Mouse (Mus musculus) monocyte, adult 5-6 weeks (primary cell): ENCODE results near the gene Bcl2a1a. TPM values are rescaled to one million over a fixed set of nuclear protein-coding genes. Genes with fewer than 3 reads are reported as not detected.
"Not testable (repeated sequence)": the region's sequence is repeated elsewhere in the genome, so short reads cannot be mapped to it uniquely, and the experiment has no call there.

Experiments
- ATAC-seq: fragments of 153-309, 156-312 bp; replicated peaks from 2 replicates; pipeline ENCODE4 v1.8.0; 2017; ENCODE audit warnings: mild to moderate bottlenecking; ENCODE audit not compliant: low TSS enrichment, insufficient number of reproducible peaks, severe bottlenecking, poor library complexity, low FRiP score
- total RNA-seq: library from RNA; stranded (forward); fragments of 200-1000, 200-491, 200-594 nt; gene quantifications from 3 replicates; pipeline ENCODE4 v1.2.3, GENCODE M21; 2017

The Bcl2a1a gene
- total RNA-seq, result 109 to 201 TPM (median 189 TPM) in 3 replicates

DNA sequence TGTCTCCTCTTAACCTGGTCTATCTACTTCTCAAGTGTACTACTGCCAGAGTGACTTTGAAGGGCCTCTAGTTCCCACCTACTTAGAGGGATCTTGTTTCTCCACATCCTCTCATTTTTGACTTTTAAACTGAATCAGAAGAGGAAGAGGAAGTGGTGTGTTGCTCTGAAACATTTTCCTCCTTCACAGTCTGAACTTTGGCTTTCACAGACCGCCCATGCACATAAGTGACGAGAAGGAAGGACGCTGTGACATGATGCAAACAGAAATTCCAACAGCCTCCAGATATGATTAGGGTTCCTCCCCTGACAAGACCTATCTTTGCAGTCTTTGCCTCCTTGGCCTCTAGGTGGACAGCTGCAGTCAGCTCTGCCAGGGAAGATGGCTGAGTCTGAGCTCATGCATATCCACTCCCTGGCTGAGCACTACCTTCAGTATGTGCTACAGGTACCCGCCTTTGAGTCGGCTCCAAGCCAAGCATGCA lies at the start of gene Bcl2a1a:
Gene Bcl2a1a, plus strand, starts transcription at position 231 of the 484 bp plus-strand sequence.
- peak; percentile 84 for ATAC-seq

DNA sequence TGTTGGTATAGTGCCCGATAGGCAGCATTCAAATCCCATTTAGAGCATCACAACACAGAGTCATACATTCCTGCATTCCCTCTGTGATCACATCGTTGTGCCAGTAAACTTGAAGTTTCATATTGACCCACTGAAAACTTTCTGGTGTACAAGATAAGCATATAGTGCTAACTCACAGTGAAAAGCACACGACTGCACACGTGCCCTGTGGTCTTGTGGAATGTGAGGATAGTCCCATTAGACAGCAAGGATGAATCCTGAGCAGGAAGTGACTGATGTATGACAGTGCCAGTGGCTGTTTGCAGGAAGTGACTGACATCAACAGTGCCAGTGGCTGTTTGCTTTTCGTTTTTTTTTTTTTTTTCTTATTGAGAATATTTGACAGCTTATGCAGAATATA lies 40.1 kb upstream of the Bcl2a1a start:
- not testable (repeated sequence) for ATAC-seq

DNA sequence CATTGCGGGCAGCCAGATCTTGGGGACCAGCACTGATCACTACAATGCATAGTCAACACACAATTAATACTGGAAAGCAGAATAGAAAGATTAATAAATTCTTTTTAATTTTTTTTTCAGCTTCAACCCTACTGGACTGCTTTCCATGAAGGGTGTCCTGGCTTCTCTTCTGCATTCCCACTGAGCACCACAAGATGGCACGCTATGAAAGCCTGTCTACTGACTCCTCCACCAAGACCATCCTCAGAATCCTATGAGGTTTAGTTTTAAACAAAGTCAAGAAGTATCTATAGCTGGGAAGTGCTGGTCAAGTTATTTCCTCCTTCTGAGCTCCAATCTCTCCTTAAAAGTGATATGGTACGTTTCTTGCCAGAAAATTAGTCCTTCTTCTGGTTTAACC lies 18.4 kb upstream of the Bcl2a1a start:
- peak; percentile 81; the same call in 1 of the 2 replicates for ATAC-seq

DNA sequence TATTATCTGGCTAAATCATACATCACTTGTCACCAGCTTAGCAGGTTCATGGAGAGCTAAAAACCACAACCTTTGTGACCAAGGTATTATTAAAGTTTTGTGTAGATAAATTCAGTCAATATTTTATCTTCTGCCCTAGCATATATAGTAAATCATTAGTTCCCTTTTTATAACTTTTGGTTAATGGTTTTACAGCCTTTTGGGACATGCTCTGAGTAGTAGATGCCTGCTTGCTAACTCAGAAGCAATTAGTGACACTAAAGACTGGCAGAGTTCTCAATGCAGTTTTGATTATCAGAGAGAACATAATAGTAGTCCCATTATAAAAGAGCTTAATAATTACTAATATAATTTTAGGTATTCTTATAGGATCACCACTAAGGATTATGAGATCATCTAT lies 5.2 kb upstream of the Bcl2a1a start:
- not testable (repeated sequence) for ATAC-seq

DNA sequence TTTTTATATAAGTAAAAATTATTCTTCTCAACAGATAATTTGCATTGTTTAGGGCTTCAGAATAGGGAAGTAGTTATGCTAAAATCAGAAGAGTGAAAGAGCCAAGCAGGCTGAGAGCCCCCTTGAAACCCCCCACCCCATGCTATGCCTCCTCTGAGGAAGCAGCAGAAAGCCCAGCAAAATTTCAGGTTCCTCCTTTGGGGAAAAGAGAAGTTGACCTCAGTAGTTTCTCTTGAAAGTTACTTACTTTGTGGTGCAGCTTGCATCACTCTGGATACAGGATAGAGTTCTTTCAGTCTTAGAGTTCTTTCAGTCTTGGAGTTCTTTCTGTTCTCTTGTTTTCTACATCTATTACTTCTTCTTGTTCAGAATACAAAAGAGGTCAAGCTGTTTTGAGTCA lies 3.5 kb upstream of the Bcl2a1a start:
- peak; percentile 46 for ATAC-seq

DNA sequence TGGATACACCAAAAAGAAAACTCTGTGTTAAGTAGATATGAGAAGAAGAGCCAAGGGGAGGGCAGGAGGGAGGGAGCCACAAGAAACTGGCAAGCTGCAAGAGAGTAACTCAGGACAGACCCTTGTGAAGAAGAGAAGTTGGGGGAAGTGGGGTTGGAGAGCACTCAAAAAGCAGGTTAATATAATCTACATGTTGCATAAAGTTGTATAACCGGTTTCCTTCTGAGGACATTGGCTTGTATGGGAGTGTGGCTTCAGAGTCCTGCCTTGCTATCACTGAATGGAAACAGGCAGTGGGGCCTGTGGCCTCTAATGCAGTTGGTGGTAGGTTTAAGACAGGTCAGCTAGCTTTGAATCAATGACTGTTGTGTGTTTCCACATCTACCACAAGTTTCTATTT lies 1.5 kb upstream of the Bcl2a1a start:
- not testable (repeated sequence) for ATAC-seq

DNA sequence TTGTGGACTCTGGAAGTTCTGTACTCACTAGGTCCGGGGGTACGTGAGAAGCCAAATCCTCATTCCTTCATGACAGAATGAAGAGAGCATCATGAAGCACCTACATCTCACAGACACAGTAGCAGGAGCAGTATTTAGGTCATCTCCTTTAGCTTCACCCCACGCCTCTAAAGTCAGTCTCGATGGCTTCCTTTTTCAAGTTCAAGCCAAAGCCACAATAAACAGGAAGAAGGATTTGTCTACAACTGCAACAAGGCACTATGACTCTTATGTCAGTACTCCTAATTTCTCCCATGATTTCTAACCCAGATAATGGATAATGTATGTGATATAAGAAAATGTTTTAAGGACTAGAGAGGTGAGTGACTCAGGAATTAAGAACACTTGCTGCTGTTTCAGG lies 665 bp upstream of the Bcl2a1a start:
- peak; percentile 62 for ATAC-seq

DNA sequence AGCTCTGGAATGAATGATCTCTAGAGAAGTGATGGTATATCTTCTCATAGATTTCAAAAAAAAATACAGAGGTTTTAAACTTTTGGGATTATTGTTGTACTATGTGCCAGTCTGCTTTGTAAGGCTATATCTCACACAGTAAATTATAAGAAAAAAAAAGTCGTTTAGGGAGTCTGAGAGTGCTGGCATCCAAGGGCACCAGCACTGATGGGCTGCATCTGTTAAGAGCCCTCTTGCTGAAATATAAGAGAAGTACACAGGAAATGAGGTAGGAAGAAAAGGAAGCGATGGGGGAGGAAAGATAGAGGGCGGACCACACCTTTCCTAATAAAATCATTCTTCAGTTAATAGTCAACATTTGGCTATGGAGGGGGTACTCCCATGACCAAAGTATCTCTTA lies 2.2 kb downstream of the Bcl2a1a start:
- no peak for ATAC-seq

DNA sequence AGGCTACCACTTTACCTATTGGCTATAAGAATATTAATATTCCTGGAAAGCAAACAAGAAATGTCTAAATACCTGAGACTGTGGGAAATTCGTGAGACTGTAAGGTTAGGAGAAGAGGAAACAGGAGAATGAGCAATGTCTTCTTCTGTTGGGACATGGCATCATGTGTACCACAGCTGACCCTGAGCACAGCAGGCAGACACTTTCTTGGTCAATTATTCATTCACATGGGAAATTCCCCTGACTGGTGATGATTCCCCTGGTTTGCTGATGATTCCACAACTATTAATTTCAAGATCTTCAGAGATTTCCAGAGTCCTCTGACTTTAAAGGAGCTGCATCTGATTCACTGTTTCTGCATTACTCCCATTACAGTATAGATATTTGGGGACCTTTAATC lies 3.3 kb downstream of the Bcl2a1a start:
- ATAC-seq, result not testable (repeated sequence)

DNA sequence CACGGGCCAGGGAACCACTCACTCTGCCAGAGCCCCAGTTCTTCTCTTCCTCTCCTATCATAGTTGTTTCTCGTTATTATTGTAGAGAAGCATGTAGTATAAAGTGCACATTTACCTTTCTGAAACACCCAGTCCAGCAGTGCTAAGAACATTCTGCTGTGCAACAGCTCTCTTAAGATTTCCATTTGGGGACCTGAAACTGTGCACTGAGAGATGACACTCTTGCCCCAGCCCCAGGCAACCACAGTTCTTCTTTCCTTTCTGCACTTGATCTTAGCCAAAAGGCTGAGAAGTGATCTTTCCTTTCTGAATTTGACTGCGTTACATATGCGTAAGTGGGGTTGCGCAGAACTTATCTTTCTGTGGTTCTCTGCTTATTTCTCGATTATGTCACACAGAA lies 9.8 kb downstream of the Bcl2a1a start:
- ATAC-seq, result peak; percentile 40

DNA sequence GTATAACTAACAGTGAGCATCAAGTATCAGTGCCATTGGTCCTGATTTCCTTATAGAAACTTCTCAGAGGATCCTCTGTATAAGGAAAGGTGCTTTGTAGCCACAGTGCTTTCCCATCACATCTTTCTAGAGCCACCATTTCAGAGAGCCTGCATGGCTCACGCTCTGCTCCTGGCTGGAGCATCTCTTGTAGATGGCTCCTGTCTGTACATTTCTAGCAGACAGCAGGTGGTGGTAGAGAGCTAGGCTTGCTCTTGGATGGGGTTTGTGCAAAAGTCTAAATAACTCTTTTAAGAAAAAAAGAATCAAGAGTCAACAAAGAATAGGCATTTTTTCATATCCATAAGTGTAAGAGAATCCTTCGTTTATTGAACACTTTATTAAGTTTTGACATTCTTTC lies 12.8 kb downstream of the Bcl2a1a start:
- not testable (repeated sequence) for ATAC-seq

DNA sequence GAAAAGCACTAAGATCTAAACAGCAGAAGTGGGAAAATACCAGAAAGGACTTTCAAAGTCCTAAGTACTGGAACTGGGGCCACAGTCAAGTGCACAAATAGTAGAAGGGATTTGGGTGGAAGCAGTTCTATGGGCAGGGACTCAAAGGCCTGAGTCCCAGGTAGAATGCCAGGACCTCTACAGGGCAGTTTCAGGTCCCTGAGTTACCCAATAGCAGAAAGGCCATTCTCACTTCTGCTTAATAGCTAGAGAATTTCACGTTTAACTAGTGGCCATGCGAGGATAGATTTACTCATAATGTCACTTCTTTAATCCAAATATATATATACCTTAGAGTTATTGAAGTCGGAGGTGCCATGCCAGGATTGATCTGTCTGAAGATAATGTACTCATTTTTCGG lies 20.2 kb downstream of the Bcl2a1a start:
- ATAC-seq, result not testable (repeated sequence)

DNA sequence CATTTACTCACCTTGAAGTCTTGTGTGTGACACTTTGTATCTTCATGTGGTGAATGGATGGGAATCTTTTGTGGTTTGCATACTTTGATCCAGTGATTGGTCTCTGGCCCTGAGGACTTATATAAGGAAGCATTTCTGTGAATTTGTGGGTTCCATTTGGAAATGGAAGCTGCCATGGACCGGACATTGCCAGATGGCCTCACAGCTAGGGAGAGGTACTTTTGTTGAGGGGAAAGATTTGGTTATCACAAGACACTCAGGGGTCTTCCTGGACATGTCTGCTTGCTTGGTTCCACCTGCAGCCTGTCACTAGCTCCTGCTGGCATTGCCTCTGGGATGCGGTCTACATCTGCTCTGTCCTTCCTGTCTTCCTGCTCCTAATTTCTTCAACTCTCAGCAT lies 23.1 kb downstream of the Bcl2a1a start:
- not testable (repeated sequence) for ATAC-seq

DNA sequence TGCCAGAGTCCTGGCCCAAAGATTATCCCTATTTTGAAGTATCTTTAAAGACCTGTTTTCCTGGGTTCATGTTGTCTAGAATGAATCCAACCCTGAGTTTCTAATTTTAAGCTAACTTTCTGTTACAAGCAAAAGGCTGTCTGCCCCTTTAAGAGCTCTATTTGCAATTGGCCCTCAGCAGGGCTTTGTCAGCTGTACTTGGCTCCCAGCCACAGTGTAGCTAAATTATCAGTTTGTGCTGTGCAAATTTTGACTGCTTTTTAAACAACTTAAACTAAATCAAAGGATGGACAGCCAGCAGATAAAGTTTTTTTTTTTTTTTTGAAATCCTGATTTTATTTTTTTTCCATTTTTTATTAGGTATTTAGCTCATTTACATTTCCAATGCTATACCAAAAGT lies 44.8 kb downstream of the Bcl2a1a start:
- ATAC-seq, result not testable (repeated sequence)

Other genes with a start within 250 kb of the Bcl2a1a start
- gene Mthfsl, start 236.6 kb upstream of the Bcl2a1a start, total RNA-seq, result 55.6 to 71.6 TPM (median 62.4 TPM) in 3 replicates
- gene Bcl2a1d, start 225.0 kb upstream of the Bcl2a1a start, total RNA-seq, result 257 to 385 TPM (median 377 TPM) in 3 replicates
- not detected in 3 replicates for gene Trim43c, start 117.7 kb upstream of the Bcl2a1a start, total RNA-seq
- not detected in 3 replicates for gene Trim43b, start 135.9 kb downstream of the Bcl2a1a start, total RNA-seq
- 467 to 840 TPM (median 592 TPM) in 3 replicates for gene Bcl2a1b, start 242.3 kb downstream of the Bcl2a1a start, total RNA-seq
- gene Gm29094, start 242.5 kb downstream of the Bcl2a1a start, total RNA-seq, result 13.9 to 78.1 TPM (median 28.4 TPM) in 3 replicates